ENCODE assay signal across 13 mouse cellular contexts in genomic region chr14:55339036-55339614, GRCm38 (mm10).
A peak's percentile ranks its signal among the peaks of the same experiment; 100 is the strongest.
DNase-seq lines count a peak whose midpoint lies in the region; ATAC-seq lines count a peak whose summit lies in the region.
"Had no signal": no experiment of that assay in that cellular context is flagged by ENCODE, and none has a peak within 500 bp of the region (broad histone marks: within the 10 kb centered on the region; RNA-seq: fewer than 3 reads in every experiment).

No protein-coding gene starts in this region.

- H3K4me1 ChIP-seq in heart, embryonic 13.5 days: peaks cover 28% of the 10 kb centered on the region
- H3K4me1 ChIP-seq in neural tube, embryonic 15.5 days: no peaks in the 10 kb centered on the region

- H3K9ac ChIP-seq in heart, embryonic 13.5 days: no peak overlapping the region
- H3K9ac ChIP-seq in neural tube, embryonic 15.5 days (replicated peaks): no peak overlapping the region

- H3K4me3 ChIP-seq in heart, embryonic 13.5 days: no peak overlapping the region
- no peak overlapping the region for H3K4me3 ChIP-seq in neural tube, embryonic 15.5 days (replicated peaks)
- H3K4me3 ChIP-seq: megakaryocyte, embryonic 14.5 days had no signal

- H3K9me3 ChIP-seq in heart, embryonic 13.5 days: no peaks in the 10 kb centered on the region
- no peaks in the 10 kb centered on the region for H3K9me3 ChIP-seq in neural tube, embryonic 15.5 days (replicated peaks)
- H3K9me3 ChIP-seq: megakaryocyte, embryonic 14.5 days had no signal

- H3K27ac ChIP-seq in heart, embryonic 13.5 days (replicated peaks): peak overlapping the region; percentile 29
- 0 out of 2 replicates have a peak overlapping the region, but pooled peaks have one; percentile 7 for H3K27ac ChIP-seq in neural tube, embryonic 15.5 days (replicated peaks)
- H3K27ac ChIP-seq: stomach, postnatal 0 days had no signal

- 47% methylated on average over 9 of the region's 9 CpGs for WGBS in heart, embryonic 13.5 days
- 67% methylated on average over 9 of the region's 9 CpGs for WGBS in neural tube, embryonic 15.5 days

- DNase-seq in heart, postnatal 14 days: no peak
- DNase-seq in neural tube, embryonic 10.5 days (ENCODE audit: extremely low spot score, low spot score): no peak
- DNase-seq in c-Kit-positive CD71-positive TER-119-positive erythroid progenitor cells, embryonic 14.5 days (ENCODE audit: low spot score): no peak
- no peak for DNase-seq in urinary bladder, postnatal 4 days (ENCODE audit: low spot score in 2 of 2)
- DNase-seq: adrenal gland, postnatal 10 days; kidney, postnatal 25 days; lung, adult 18-20 months had no signal

- H3K36me3 ChIP-seq in heart, embryonic 13.5 days: no peaks in the 10 kb centered on the region
- H3K36me3 ChIP-seq in neural tube, embryonic 15.5 days: no peaks in the 10 kb centered on the region

- H3K4me2 ChIP-seq in heart, embryonic 13.5 days: no peak overlapping the region
- H3K4me2 ChIP-seq in neural tube, embryonic 15.5 days: no peak overlapping the region

- no peak for ATAC-seq in heart, embryonic 13.5 days (ENCODE audit: extremely low read depth, insufficient number of reproducible peaks, low FRiP score, low TSS enrichment)
- ATAC-seq in neural tube, embryonic 15.5 days (ENCODE audit: low FRiP score): no peak
- ATAC-seq in megakaryocyte progenitor cell, adult 5-6 weeks (replicated peaks; ENCODE audit: poor library complexity): 0 out of 2 replicates have a peak, but pooled peaks have one; percentile 43
- ATAC-seq: CD4-positive, CD25-positive, alpha-beta regulatory T cell, adult 4 months had no signal

- no peaks in the 10 kb centered on the region for H3K27me3 ChIP-seq in heart, embryonic 13.5 days (replicated peaks)
- H3K27me3 ChIP-seq in neural tube, embryonic 15.5 days (replicated peaks): no peaks in the 10 kb centered on the region
- H3K27me3 ChIP-seq: megakaryocyte, embryonic 14.5 days had no signal

- intact Hi-C loops in heart, postnatal 14 days (cut with DNase I): no loop called here
